Mouse (Mus musculus) c-Kit-negative CD71-positive TER-119-positive erythroid progenitor cells, embryonic 14.5 days (primary cell): ENCODE results near the gene Ifnar2.

Experiments used
- DNase-seq: peaks from one replicate; pipeline ENCODE4 v3.0.0-alpha.2; 2013; ENCODE audit warnings: low read depth, low spot score

Ifnar2 gene

DNA sequence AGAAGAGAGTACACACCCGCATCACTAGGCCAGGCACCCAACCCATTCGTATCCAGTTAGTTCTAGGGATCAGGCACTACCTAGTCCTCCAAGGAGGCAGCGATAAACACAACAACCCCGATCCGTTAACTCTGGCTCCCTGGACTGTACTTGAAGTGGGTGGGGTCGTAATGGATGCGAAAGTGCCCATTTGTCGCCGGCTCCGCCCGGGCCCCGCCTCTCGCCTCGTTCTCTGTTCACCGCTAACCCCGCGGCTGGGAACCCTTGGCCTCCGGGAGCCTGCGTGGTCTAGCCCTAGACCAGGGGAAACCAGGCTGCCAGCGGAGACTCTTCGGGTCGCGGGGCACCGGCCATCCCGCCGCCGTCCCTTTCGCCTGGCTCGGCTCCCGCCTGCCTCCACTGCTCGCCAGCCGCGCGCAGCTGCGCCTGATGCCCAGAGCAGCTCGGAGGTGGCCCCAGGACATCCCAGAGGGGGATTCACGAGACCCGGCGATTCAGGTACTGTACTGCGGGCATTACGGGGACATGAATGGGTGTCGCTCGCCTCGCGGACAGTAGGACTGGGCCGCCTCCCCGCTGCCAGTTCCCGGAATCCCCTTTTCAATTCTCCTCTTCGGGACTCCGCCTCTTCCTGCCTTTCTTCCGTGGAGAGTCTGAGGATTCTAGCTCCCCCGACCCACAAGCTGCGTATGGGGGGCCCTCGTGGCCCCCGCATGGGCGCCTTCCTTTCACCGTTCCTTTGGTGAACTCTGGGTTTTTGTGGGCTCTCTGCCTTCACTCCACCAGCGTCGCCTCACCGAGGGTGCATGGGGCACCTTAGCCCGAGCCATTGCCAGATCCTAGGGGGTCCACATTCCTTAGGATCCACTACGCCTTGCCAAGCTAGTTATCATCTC lies at the start of gene Ifnar2:
TSS of gene Ifnar2 (plus strand) at position 207 of the 896 bp plus-strand sequence.
- DNase-seq = peak; percentile 82

- DNase-seq = no peak
Measured at GRCm38 (mm10) chr16:91327605-91328004, 45.0 kb upstream of the Ifnar2 start.

GRCm38 (mm10) chr16:91328922-91329321 lies 43.7 kb upstream of the Ifnar2 start:
- DNase-seq = no peak

DNA sequence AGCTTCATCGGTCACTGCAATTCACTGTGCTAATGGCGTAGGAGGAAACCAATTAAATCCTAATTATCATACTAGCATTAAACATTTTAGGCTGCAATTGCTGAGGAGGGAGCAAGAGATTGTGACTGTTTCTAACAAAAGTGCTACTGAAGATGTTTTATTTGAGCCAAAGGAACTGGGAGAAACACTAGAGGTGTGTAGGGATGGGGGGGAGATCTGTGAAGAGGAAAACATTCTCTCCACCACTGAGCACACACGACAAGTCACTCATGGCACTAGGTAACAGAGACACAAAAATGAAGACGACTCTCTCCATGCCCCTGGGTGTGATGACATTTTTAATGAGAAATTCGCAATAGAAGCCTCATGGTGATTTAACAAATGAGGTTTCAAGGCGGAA lies 42.1 kb upstream of the Ifnar2 start:
- no peak for DNase-seq

GRCm38 (mm10) chr16:91331153-91331552 lies 41.4 kb upstream of the Ifnar2 start:
- no peak for DNase-seq

GRCm38 (mm10) chr16:91332880-91333279 lies 39.7 kb upstream of the Ifnar2 start:
- no peak for DNase-seq

DNA sequence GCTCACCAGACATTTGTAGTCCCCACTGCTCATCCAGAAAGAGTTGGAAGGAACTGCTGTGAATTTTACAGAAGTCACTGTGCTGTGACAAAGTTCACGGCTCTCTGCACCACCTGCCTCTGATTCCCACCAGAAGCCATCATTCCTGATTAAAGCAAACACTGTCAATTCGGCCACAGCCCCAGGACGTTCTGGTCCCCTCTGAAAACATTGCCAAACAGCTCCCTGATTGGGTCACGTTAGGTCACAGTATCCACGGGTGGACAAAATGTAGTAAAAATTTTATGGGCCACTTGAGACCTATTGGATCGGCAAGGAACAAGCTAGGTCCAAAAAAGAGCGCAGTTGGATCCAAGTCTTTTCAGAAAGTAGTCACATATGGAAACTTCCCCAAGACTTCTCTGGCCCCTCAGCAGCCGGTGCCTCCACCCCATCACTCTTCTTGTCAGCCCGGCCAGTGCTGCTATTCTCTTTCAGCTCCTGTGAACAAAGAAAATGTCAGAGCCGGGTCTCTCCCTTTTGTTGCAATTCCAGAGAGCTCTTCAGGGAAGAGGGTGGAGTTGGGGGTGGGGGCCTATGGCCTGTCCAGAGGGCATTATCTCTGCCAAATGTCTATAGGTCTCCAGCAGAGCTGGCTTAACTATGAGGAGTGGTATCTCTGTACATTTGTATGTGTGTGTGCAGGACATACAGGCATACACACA lies 38.2 kb upstream of the Ifnar2 start:
- no peak for DNase-seq

GRCm38 (mm10) chr16:91336753-91337152 lies 35.8 kb upstream of the Ifnar2 start:
- no peak for DNase-seq

GRCm38 (mm10) chr16:91337480-91337879 lies 35.1 kb upstream of the Ifnar2 start:
- DNase-seq = no peak

DNA sequence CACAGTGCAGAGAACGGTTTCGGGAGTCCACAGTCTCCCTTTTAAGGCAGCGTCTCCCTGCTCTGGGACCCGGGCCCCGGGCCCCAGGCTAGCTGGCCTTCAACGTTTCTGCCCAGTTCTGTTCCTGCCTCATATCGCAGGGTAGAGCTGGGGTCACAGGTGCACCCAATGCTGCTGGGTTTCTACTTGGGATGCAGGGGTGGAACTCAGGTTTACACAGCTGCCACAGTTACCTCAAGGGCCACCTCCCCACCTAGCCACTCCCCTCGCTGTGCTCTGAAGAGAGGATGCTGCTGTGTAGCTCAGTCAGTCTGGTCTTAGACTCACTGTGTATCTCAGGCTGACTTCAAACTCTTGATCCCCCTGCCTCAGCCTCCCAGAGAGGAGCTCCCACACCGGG lies 26.1 kb upstream of the Ifnar2 start:
- DNase-seq = no peak

- no peak for DNase-seq
Measured at GRCm38 (mm10) chr16:91347491-91348263, 24.9 kb upstream of the Ifnar2 start.

DNA sequence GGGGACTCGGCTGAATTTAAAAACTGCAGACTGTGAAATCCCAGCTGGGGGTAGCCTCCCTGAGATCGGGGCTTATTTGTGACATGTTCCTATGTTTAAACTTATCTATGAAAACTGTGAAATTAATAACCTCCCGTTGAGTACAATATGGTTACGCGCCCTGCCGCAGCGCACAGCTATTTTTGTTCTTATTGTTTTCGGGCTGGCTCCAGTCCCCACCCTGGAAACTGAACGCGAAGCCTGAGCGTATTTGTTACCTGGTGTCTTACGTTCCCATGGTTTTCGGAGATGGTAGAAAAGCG lies 24.4 kb upstream of the Ifnar2 start:
- no peak for DNase-seq

GRCm38 (mm10) chr16:91348588-91349330 lies 23.8 kb upstream of the Ifnar2 start:
- no peak for DNase-seq

DNA sequence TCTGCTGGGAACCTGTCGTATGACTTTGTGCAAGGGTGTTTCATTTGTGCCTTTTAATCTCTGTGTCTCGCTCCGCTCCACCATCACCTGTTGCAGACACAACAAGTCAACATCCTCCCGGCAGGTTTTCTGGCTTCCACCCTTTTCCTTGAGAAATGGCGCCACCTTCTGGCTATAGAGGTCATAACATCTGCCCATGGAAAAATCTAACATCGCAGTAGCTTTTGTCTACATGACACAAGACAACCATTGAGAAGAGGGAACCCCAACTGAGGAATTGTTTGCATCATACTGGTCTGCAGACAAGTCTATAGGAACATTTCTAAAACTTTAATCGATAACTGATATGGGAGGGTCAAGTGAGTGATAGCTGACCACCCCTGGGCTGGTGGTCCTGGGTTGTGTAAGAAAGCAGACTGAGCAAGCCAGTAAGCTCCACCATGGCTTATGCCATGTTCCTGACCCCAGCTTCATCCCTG lies 20.5 kb upstream of the Ifnar2 start:
- peak; percentile 90 for DNase-seq

GRCm38 (mm10) chr16:91352749-91353148 lies 19.8 kb upstream of the Ifnar2 start:
- DNase-seq = peak; percentile 90

- DNase-seq = peak; percentile 60
Measured at GRCm38 (mm10) chr16:91353177-91353576, 19.4 kb upstream of the Ifnar2 start.

- no peak for DNase-seq
Measured at GRCm38 (mm10) chr16:91353638-91354037, 18.9 kb upstream of the Ifnar2 start.

- no peak for DNase-seq
Measured at GRCm38 (mm10) chr16:91354599-91354998, 18.0 kb upstream of the Ifnar2 start.

DNA sequence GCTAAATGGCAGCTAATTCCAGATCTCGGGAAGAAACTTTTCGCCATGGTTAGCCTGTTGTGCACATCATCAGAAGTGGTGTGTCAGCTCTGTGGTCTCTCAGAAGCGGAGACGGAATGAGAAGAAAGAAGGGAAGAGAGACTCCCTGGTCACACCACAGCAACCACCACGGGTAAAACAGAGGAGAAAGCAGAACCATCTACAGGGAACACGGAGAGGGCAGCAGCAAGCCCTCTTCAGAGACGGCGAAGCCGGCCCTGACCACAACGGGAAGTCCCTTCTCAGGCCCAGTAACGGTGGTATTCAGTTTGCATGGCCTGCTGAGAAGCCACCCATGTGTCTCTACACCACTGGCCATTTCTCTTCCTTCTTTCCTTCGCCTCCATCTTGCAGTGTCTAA lies 17.4 kb upstream of the Ifnar2 start:
- DNase-seq = no peak

DNA sequence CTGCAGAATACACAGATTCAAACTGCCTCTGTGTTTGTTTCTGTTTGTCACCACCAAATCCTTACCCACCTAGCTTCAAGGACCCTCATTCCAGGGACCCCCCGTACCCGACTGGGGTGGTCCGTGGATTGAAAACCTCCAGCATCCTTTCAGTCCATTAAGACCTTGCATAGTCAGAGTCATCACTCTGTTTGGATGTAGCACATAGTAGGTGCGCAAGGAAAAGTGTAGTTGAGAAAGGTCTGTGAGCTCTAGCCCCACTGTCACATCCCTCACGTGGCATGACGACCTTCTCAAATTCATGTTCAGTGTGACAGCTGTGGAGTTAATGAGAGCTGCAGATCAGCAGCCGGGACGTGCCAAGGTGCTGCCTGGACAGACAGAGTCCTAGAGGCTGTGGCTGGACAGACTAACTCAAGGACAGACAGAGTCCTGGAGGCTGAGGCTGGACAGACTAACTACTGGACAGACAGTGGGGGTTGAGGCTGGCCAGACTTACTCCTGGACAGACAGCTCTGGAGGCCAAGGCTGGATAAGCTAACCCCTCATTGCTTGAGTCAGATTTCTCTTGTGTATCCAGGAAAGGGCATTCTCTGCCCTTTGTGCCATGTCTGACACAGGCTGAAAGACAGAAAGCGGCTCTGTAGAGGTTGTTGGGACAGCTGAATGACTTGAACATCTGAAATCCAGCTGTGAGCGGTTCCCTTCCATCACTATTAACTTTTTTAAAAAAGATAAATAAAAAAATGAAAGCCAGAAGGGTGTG lies 15.6 kb upstream of the Ifnar2 start:
- DNase-seq = no peak

GRCm38 (mm10) chr16:91357526-91357900 lies 15.1 kb upstream of the Ifnar2 start:
- no peak for DNase-seq
